Mouse (Mus musculus) CH12.LX (cell line): ENCODE measurements around the gene Ddah1. TPM values are rescaled to one million over a fixed set of nuclear protein-coding genes. Genes with fewer than 3 reads are reported as not detected.
A peak's percentile ranks its signal among the peaks of the same experiment; 100 is the strongest.

Experiments
- DNase-seq: peaks from one replicate; pipeline ENCODE4 v3.0.0-alpha.2; 2013; ENCODE audit errors: extremely low read depth
- H3K27ac ChIP-seq: 2 replicates; pipeline ENCODE4 v1.5.1; 2012; ENCODE audit warnings: low read depth, mild to moderate bottlenecking, control low read depth, moderate library complexity; ENCODE audit not compliant: insufficient read depth
- H3K27me3 ChIP-seq: replicated peaks from 2 replicates; pipeline ENCODE3; 2012; ENCODE audit warnings: inconsistent platforms
- H3K36me3 ChIP-seq, 2 experiments: replicated peaks in 1 of 2; 2 replicates each; pipeline versions ENCODE3 to v1.6.1; 2012; ENCODE audit warnings: inconsistent platforms in 1 of 2, low read length in 1 of 2, mild to moderate bottlenecking in 1 of 2, mixed read lengths in 1 of 2, moderate library complexity in 1 of 2; ENCODE audit not compliant: control insufficient read depth in 1 of 2, insufficient read depth in 1 of 2
- H3K4me1 ChIP-seq, 2 experiments: 2 replicates each; pipeline ENCODE4 v1.6.1; 2012; ENCODE audit warnings: inconsistent platforms in 1 of 2, moderate library complexity in 1 of 2; ENCODE audit not compliant: insufficient read depth in 2 of 2, control insufficient read depth in 1 of 2
- H3K4me2 ChIP-seq: 2 replicates; pipeline ENCODE4 v1.6.1; 2012; ENCODE audit warnings: low read depth, mild to moderate bottlenecking, control low read depth; ENCODE audit not compliant: poor library complexity, insufficient read depth, severe bottlenecking
- H3K4me3 ChIP-seq, 3 experiments: fragments of 150-350 bp in 1 of 3; sonication (generic) in 1 of 3; replicated peaks in 1 of 3; 2 replicates each; pipeline versions ENCODE3 to v1.5.1; 2011 to 2012; ENCODE audit warnings: low read depth in 2 of 3, low read length in 2 of 3, mild to moderate bottlenecking in 2 of 3, moderate library complexity in 2 of 3, control low read depth in 1 of 3, improper control_type of control experiment in 1 of 3, inconsistent platforms in 1 of 3, mixed read lengths in 1 of 3; ENCODE audit not compliant: poor library complexity in 1 of 3
- H3K79me2 ChIP-seq: replicated peaks from 2 replicates; pipeline ENCODE4 v1.6.1; 2012; ENCODE audit warnings: mild to moderate bottlenecking, moderate library complexity; ENCODE audit not compliant: control insufficient read depth, poor library complexity, insufficient read depth, severe bottlenecking; ENCODE audit errors: extremely low read depth
- H3K9ac ChIP-seq: 2 replicates; pipeline ENCODE4 v1.6.1; 2012; ENCODE audit warnings: low read depth, mild to moderate bottlenecking, control low read depth, moderate library complexity; ENCODE audit not compliant: insufficient read depth
- H3K9me3 ChIP-seq: replicated peaks from 2 replicates; pipeline ENCODE3; 2012; ENCODE audit warnings: low read length, inconsistent platforms, mixed read lengths
- BHLHE40 ChIP-seq: IDR thresholded peaks from 2 replicates; pipeline ENCODE4 v1.6.1; 2011; ENCODE audit warnings: mild to moderate bottlenecking, low read depth, low read length, improper control_type of control experiment
- CTCF ChIP-seq, 2 experiments: IDR thresholded peaks in 1 of 2; conservative IDR thresholded peaks in 1 of 2; 2 replicates each; pipeline ENCODE4 v1.5.1; 2011 to 2012; ENCODE audit warnings: low read depth in 2 of 2, low read length in 2 of 2, improper control_type of control experiment in 1 of 2, inconsistent platforms in 1 of 2, mild to moderate bottlenecking in 1 of 2, moderate library complexity in 1 of 2
- HCFC1 ChIP-seq: IDR thresholded peaks from 2 replicates; pipeline ENCODE4 v1.6.1; 2012; ENCODE audit warnings: low read depth, mild to moderate bottlenecking, inconsistent platforms, low read length, improper control_type of control experiment
- JUND ChIP-seq: conservative IDR thresholded peaks from 2 replicates; pipeline ENCODE4 v1.6.1; 2011; ENCODE audit warnings: low read depth, low read length, improper control_type of control experiment
- MYC ChIP-seq: IDR thresholded peaks from 2 replicates; pipeline ENCODE4 v1.6.1; 2011; ENCODE audit warnings: low read depth, mild to moderate bottlenecking, improper control_type of control experiment, low read length
- PAX5 ChIP-seq: IDR thresholded peaks from 2 replicates; pipeline ENCODE4 v1.6.1; 2012; ENCODE audit warnings: low read length, inconsistent platforms, mixed read lengths
- RAD21 ChIP-seq: IDR thresholded peaks from 2 replicates; pipeline ENCODE4 v1.6.1; 2011; ENCODE audit warnings: low read depth, mild to moderate bottlenecking, low read length, improper control_type of control experiment, moderate library complexity
- SMC3 ChIP-seq: IDR thresholded peaks from 2 replicates; pipeline ENCODE4 v1.6.1; 2011; ENCODE audit warnings: low read depth, low read length, improper control_type of control experiment
- TBP ChIP-seq: conservative IDR thresholded peaks from 2 replicates; pipeline ENCODE4 v1.6.1; 2011; ENCODE audit warnings: low read depth, low read length, improper control_type of control experiment
- USF1 ChIP-seq: IDR thresholded peaks from 2 replicates; pipeline ENCODE4 v1.6.1; 2014; ENCODE audit warnings: low read depth, mild to moderate bottlenecking, inconsistent platforms, low read length, improper control_type of control experiment
- USF2 ChIP-seq: conservative IDR thresholded peaks from 2 replicates; pipeline ENCODE4 v1.6.1; 2011; ENCODE audit warnings: low read depth, low read length, improper control_type of control experiment
- ZC3H11A ChIP-seq: IDR thresholded peaks from 2 replicates; pipeline ENCODE4 v1.6.1; 2012; ENCODE audit warnings: low read depth, mild to moderate bottlenecking, inconsistent platforms, low read length, improper control_type of control experiment
- dilution Hi-C: fragments of 300-500 bp; cut with MboI; formaldehyde crosslinking; loops from 2 replicates; pipeline ENCODE4 v1.14.3; 2020; ENCODE audit warnings: low sequenced_read_pairs; ENCODE audit not compliant: extremely low pct_unique_long_range_greater_than_20kb, extremely low pct_ligation_motif_present
- in situ Hi-C: fragments of 300-500 bp; cut with MboI; formaldehyde crosslinking; loops from 3 replicates; pipeline ENCODE4 v1.14.3; 2019; ENCODE audit warnings: low sequenced_read_pairs, low pct_ligation_motif_present, low pct_unique_long_range_greater_than_20kb, mixed read lengths
- polyA plus RNA-seq: library from polyadenylated mRNA; unstranded; fragments of >175 nt; gene quantifications from 2 replicates; pipeline ENCODE4 v1.2.1, GENCODE M21; 2012; ENCODE audit warnings: low read depth; ENCODE audit not compliant: insufficient read length
- total RNA-seq, 2 experiments: library from RNA; depleted of rRNA; stranded (reverse); fragments of 300-350 nt in 1 of 2; fragments of >200 nt in 1 of 2; gene quantifications; 2 replicates each; pipeline ENCODE4 v1.2.3; 2012 to 2014

Ddah1 gene
- total and polyA plus RNA-seq, 3 experiments = not detected

GRCm38 (mm10) chr3:145719660-145720059, 38.8 kb upstream of the Ddah1 start:
- H3K4me2 ChIP-seq = no peak overlapping the region
- no peak overlapping the region for H3K4me3 ChIP-seq
- TF ChIP-seq ZC3H11A (no peak), MYC (no peak), PAX5 (no peak), USF2 (no peak), JUND (no peak)
- H3K27ac ChIP-seq = no peak overlapping the region
- no peak for DNase-seq
- in situ Hi-C loops = no loop called here
- peaks cover 0 to 8% of the 10 kb centered on the region in 2 experiments; a peak in 2 of 4 replicates for H3K4me1 ChIP-seq
- H3K79me2 ChIP-seq = no peaks in the 10 kb centered on the region
- no peaks in the 10 kb centered on the region for H3K27me3 ChIP-seq
- H3K36me3 ChIP-seq = no peaks in the 10 kb centered on the region
- dilution Hi-C loops = no loop called here
- H3K9me3 ChIP-seq = no peaks in the 10 kb centered on the region
- no peak overlapping the region for H3K9ac ChIP-seq

GRCm38 (mm10) chr3:145725078-145725477, 33.4 kb upstream of the Ddah1 start:
- TF ChIP-seq CTCF (conservative IDR thresholded peaks at IDR 0.05 in 1 of 2, IDR thresholded peaks at IDR 0.05 in 1 of 2; ENCODE audit: low read depth in 2 of 2, low read length in 2 of 2) = peak in 1 of 2 experiments; percentile 62; a peak in 2 of 4 replicates
- TF ChIP-seq SMC3 = peak; percentile 52
- TF ChIP-seq ZC3H11A = no peak
- TF ChIP-seq RAD21 = peak; percentile 9
- Histone ChIP-seq H3K79me2 (no peaks in the 10 kb centered on the region), H3K9me3 (no peaks in the 10 kb centered on the region), H3K27me3 (no peaks in the 10 kb centered on the region), H3K4me3 (no peak overlapping the region), H3K4me1 (peaks cover 5 to 9% of the 10 kb centered on the region in 2 experiments; a peak in 3 of 4 replicates), H3K9ac (no peak overlapping the region), H3K36me3 (no peaks in the 10 kb centered on the region), H3K27ac (no peak overlapping the region), H3K4me2 (peak overlapping the region; percentile 27; the same call in 1 of the 2 replicates)
- dilution Hi-C loops = no loop called here
- in situ Hi-C loops = no loop called here
- no peak for DNase-seq

- H3K4me2 ChIP-seq = no peak overlapping the region
- H3K4me3 ChIP-seq = no peak overlapping the region
- no peak overlapping the region for H3K27ac ChIP-seq
- H3K27me3 ChIP-seq = no peaks in the 10 kb centered on the region
- no peaks in the 10 kb centered on the region for H3K79me2 ChIP-seq
- TF ChIP-seq HCFC1 = no peak
- no peak for TF ChIP-seq TBP
- no peak for TF ChIP-seq USF1
- TF ChIP-seq MYC = no peak
- TF ChIP-seq BHLHE40 = no peak
- H3K9me3 ChIP-seq = no peaks in the 10 kb centered on the region
- DNase-seq = no peak
- dilution Hi-C loops (no loop called here), in situ Hi-C loops (no loop called here)
- peaks cover 5 to 10% of the 10 kb centered on the region in 2 experiments; a peak in 3 of 4 replicates for H3K4me1 ChIP-seq
- no peak overlapping the region for H3K9ac ChIP-seq
- H3K36me3 ChIP-seq = no peaks in the 10 kb centered on the region
Measured at GRCm38 (mm10) chr3:145728336-145728735, 30.1 kb upstream of the Ddah1 start.
